Mouse (Mus musculus) ovary, adult 18-20 months (tissue): Measurements from ENCODE around the gene Car7.

Source experiments
- DNase-seq: peaks from one replicate; pipeline ENCODE4 v3.0.0; 2022; ENCODE audit warnings: low spot score, mixed read lengths

Gene Car7

DNA sequence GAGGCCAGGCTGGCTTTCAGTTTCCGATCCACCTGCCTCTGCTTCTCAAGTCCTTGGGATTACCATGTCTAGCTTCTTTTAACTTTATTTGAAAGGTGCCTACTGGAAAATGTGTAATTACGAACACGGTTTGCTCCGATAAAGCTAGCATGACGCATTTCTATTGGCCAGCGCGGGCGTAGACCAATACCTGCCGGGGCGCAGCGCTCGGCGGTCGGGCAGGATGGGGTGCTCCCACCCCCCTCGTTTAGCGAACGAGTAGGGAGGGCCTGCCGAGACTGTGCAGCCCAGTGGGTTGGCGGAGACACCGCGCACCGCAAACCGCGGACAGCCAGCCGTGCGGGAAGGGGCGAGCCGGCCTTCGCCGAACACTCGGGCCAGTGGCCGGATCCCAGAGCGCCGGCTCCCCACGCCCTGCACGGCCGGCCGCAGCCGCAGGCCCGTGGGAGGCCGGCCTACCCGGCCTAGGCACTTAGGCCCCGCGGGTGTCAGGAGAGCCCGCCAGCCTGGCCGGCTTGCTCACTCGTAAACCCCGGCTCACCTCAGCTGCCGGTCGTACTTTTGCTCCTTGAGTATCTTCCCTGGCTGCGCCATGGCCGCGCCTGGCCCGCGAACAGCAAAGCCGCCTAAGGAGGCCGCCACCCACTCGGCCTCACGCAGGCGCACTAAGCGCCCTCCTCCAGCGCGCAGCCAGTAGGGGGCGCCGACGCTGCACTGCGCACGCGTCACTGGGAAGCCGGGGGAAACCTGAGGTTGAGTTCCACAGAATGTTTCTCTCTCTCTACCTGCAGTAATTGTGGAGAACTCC, at the start of gene Car7, which contains the start of gene Nae1:
Gene Car7, plus strand, starts transcription at position 719 of the 808 bp plus-strand sequence.
Gene Nae1, minus strand, starts transcription at position 667 of the 808 bp plus-strand sequence.
- DNase-seq, result peak; percentile 81

DNA sequence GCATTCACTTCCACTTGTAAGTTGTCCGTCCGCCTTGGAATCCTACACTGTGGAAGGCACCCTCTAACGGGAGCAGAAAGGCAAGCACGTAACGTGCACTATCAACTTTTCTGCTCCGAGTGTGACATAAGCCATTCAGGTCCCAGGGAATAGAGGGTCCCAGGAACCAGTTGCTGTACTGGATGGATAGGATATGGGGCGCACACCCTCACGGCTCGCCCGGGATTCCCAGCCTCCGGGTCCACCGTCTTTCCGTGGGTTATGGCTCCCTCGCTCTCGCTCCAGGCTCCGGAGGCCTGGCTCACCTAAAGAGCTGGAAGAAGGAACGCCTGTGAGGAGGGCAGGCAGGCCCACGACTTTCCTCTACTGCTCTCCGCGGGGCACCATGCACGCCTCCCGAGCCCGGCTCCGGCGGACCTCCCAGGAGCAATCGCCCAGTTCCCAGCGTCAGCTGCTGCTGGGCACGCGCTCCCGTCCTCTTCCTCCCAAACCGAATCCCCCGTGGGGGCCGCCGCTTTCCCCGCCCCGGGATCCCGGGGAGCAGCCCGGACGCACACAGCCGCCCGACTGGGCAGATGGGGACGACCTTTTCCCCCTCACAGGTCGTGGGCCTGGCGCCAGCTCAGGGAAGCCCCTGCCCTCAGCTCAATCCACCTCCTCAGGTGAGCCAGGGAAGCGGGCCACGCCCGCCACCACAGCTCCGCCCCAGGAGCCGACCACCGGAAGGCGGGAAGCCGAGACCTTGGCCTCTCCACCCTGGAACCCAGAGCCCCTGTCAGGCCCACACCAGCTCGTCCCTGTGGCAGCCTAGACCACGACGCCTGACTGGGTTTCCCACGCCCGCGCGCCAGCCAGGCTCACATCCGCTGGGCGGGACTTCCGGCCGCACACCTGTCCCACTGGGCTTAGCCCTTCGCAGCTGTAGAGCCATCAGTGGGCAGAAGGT, 25.2 kb upstream of the Car7 start, which contains the start of gene Terb1:
Gene Terb1, minus strand, starts transcription at position 850 of the 946 bp plus-strand sequence.
- peak; percentile 2 for DNase-seq

DNA sequence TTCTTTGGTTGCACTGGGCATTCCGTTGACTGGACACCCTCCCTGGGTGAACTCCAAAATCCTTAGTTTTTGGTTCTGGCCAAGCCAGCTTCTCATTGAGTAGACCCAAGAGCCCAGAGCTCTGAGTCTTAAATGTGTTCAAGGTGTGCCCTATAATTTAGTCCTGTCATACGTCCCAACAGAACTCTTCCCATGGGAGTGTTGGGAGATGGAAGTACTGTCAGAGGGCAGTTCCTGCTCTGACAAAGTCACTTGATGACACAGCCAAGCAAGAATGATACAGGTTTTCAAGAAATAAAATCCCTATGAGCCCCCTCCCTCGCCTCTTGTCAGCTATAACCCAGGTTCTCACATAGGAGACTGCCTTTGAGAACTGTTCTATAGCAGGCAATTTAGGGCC, 24.4 kb upstream of the Car7 start:
- no peak for DNase-seq

DNA sequence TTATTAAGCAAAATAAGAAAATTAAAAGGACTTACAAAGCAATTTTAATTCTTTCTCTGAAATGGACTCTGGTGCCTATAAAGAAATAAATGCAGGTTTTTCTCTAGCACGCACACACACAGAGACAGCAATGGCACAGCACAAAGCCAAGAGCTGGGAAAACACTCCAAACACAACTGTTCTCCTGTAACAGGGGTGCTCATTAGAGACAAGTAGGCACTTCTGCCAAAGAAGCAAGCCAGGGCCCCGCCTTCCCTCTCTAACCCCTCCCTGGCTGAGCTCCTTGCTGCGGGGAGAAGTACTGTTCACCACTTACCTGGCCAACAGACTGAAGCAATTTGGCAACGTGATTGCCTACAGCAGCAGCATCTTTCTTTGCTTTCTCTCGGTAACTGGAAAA, 16.6 kb upstream of the Car7 start:
- DNase-seq, result no peak

DNA sequence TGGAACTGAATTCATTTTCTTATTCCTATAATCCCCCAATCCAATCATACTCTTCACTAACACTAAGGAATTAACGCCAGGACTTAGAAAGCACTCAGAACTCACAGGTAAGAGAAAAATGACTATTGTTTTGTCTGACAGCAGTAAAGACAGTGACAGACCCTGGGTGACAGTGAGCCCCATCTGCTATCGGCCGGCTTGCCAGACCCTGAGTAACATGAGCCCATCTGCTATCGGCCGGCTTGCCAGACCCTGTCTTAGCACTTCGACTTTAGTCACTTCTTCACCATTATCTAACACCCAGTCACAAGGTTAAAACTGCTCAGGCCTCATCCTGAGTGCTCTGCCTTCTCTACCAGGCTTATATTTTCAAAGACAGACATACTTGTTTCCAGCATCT, 4.8 kb upstream of the Car7 start:
- DNase-seq, result no peak

DNA sequence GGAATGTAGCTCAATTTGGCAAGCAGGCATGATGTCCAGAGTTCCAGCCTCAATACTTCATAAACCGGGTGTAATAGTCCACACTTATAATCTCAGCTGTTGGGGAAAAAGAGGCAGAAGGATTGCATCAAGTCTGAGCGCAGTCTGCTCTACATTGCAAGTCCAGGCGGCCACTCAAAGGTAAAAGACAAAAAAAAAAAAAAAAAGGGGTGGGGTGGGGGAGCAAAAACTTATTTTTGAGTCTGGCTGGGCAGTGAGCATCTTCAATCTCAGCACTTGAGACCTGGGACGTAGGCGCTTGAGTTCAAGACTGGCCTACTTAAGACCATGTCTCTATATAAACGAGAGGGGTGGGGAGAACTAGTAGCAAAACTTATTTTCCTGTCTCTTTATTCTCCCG, 938 bp upstream of the Car7 start:
- no peak for DNase-seq

DNA sequence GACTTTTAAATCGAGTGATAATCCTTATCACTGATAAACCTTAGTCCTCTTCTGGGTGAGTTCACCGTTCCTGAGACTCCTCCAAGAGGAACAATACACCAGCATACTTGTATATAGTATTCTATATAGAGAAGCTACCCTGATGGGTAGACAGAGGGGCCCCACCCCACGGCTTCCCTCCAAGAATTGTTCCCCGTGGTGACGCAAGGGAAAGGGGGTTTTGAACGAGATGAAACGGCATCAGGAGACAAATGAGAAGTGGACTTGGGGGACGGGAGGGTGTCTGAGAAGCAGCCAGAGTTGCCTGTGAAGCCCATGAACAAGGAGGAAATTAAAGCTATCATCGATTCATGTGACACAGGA, 271 bp downstream of the Car7 start:
- DNase-seq, result no peak

DNA sequence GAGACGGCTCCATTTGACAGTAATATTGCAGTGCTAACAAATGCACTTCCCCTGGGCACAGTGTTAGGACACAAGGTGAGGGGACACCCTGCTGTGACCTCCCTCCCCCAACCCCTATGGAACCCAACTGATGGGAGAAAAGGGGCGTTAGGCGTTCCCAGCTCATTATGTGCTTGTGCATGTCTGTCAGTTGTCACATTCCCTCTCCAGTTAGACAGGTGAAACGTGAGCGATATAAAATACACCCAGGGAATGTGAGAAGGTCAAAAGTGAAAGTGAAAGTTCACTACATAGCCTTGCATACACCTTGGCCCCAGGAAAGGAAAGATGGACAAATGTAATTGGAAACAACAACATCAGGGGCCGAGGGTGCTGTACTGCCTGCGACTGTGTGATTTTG, 889 bp downstream of the Car7 start:
- DNase-seq, result no peak

DNA sequence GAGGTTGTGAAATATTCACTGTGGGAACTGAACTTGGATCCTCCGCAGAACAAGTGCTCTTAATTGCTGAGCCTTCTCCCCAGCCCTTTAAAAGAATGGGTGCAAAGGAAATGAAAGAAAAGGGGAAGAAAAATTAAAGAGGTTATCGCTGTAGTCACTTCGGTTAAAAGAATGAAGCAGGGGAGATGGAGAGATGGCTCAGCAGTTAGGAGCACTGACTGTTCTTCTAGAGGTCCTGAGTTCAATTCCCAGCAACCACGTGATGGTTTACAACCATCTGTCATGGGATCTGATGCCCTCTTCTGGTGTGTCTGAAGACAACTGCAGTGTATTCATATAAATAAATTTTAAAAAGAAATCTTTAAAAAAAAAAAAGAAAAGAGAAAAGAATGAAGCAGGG, 1.5 kb downstream of the Car7 start:
- no peak for DNase-seq

DNA sequence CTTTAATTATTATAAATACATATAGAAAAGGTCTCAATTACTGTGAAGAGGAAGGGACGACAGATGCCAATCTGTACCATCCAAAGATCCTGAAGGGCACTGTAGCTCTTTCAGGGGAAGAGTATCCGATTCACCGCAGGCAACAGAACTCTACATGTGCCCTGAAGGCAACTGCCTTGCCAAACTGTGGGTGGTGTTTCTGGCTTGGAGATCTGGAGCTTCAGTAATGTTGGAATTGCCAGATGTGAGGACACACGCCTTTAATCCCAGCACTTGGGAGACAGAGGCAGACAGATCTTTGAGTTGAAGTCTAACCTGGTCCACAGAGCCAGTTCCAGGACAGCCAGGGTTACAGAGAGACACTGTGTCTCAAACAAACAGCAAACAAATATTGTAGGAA, 4.4 kb downstream of the Car7 start:
- no peak for DNase-seq

DNA sequence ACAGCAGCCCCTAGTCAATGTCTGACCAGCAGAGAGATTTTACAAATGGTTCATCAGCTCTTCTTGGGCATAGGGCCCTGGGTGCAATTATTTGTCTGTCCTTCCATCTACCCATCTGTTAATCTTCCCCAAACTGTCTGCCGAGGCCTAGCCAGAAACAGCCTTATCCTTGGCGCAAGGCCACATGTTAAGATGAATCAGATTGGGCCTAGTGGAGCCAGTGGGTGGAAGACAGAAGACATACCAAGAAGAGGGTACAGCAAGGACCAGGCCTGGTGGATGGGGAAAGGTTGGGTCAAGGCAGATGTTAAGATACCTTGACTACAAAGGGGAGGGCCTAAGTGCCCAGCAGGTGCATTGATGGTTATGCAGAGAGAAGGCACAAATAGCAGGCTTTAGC, 5.1 kb downstream of the Car7 start:
- no peak for DNase-seq

DNA sequence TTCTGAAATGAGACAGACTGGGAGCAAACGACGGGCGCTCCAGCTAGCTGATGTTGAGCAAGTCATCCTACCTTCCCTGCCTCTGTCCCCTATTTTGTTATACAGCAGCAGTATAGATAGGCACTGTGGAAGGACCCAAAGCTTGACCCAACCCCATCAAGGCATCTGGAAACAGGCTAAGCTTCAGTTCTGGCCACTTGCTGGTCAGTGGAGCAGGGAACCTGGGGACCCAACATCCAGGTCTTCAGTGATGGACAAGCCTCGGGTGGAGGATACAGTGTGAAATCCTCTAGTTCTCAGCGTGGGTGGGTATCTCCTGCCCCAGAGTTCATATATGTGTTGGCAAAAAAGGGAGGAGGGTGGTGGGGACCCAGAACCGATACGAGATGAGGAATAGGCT, 5.7 kb downstream of the Car7 start:
- DNase-seq, result no peak

DNA sequence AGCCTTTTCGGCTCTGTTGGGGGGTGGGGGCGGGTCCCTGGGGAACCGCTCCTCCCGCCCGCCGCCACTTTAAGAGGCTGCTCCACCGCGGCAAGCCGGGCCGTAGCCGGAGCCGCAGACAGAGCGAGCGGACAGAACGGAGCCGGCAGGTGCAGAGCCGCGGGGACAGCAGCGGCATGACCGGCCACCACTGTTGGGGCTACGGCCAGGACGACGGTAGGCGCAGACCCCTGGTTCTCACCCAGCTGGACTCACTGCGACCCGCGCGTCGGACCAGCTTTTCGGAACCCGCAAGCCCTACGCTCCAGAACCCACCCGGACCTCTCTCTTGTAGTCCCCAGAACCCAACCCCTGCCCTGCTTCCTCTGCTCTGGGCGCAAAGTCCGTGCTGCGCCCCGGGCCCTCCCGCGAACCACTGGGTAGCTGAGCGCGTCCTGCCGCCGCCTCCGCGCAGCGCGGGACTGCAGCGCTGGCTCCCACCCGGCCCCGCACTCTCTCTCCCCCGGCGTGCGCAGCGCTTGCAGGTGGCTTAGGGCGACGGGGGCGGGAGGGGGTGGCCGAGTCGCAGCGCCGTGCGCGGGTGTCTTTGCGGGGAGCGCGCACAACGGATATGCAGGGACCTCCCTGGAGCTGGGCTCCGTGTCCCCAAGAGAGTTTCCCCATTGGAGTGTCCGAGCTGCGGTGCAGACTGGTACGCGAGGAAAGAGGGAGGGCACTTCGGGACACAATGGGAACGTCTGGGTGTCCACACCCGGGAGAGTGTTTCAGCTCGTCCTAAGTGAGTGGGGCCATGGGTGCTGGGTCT, 6.4 kb downstream of the Car7 start:
- no peak for DNase-seq

DNA sequence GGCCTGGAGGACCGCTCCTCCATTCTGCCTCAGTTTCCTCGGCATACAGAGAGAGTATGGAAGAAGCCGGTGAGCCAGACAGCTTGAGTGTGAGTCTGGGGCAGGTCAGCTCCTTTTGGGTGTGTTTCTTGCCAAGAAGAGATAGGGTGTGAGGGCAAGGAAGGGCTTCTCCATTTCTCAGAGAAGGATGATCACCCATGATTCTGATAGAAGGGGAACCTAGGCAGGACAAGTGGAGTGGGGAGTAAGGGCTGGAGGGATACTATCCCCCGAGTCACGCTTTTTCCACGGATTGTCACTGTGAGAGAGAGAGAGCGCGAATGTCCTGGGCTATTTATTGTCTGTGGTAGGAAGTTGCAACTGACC, 7.0 kb downstream of the Car7 start:
- no peak for DNase-seq

DNA sequence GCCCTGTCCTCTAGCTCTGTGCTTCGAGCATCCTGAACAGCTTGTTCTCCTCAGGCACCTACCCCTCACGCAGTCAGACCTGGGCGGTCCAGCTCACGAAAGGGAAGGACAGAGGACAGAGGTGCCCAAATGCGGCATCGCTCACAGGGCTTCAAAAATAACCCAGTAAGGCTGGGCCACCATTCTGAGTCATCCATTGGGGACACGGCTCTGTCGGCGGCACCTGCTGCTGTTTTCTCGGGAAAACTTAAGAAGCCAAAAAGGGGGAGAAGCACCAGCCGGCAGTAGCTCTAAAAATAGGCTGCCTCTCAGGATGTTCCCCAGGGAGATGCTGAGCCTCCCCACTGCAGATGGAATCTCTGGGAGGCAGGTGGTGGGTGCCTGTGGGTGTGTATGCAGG, 7.7 kb downstream of the Car7 start:
- DNase-seq, result no peak

DNA sequence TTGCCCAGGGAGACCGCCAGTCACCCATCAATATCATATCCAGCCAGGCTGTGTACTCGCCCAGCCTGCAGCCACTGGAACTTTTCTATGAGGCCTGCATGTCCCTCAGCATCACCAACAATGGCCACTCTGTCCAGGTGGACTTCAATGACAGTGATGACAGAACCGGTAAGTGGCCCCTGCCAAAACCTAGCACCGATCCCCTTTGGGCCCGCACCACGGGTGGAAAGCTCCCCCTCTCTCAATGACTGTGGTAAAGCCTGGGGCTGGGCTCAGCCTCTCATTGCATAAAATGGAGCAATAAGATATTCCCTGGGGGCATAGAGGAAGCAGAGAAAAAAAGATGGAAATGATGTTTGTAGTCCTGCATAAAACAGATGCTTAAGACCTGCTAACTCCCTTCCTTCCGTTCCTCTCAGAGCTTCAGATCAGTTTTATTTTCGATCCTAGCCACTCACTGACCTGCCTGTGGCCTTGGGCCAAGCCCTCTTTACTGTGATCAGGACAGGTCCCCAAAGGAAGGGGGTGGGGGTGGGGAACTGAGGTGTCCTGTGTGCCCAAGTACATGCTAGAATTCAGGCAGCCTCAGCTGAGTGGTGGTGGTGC, 9.1 kb downstream of the Car7 start:
- DNase-seq, result no peak

DNA sequence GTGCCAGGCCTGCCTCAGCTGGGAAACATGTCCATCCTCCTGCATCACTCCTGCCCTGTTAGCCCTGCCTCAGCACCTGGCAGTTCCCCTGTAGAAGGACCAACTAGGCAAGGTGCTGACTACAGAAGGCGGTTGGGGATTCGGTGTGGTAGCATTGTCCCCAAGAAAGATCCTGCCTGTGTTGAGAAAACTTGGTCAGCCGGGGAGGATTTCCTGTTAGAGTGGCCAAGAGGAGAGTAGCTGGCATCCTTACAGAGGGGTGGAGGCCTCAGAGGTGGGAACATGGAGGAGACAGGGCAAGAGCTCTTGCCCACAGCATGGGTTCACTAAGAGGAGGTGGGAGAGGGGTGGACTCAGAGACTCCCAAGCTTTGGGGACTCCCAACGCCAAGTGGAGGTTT, 20.7 kb downstream of the Car7 start:
- DNase-seq, result no peak

DNA sequence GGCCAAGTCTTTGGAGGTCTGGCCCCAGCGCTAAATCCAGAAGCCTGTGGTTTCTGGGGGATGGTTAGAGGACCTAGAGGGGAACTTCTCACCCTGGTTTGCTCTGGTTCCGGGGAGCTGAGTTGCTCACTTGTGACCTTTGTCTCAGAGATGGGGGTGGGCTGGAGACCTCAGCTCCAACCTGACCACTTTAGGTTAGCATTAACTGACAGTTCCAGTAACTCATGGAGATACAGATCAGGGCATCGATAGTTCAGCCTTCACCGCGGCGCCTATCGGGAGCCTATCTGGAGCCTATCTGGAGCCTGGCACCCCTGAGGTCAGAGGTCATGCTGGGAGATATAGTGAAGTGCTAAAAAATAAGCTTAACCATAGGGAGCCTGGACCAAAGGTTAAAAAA, 22.7 kb downstream of the Car7 start:
- DNase-seq, result no peak

DNA sequence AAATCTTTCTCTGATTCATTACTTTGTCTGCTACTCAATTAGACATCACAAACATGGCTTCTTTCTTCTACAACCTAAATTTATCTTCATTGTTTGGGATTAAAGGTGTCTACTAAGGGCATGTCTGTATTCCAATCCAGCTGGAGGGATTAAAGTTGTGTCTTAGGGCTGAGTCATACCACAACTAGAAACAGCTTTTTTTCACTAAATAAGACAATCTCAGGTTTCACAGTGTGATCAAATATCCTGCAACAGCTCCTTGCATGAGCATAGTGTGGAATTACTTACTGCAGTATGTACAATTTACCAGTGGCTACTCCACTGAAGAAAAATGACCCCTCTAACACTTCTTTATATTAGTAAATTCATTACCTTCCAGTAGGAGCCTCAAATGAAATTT, 26.2 kb downstream of the Car7 start:
- DNase-seq, result no peak

DNA sequence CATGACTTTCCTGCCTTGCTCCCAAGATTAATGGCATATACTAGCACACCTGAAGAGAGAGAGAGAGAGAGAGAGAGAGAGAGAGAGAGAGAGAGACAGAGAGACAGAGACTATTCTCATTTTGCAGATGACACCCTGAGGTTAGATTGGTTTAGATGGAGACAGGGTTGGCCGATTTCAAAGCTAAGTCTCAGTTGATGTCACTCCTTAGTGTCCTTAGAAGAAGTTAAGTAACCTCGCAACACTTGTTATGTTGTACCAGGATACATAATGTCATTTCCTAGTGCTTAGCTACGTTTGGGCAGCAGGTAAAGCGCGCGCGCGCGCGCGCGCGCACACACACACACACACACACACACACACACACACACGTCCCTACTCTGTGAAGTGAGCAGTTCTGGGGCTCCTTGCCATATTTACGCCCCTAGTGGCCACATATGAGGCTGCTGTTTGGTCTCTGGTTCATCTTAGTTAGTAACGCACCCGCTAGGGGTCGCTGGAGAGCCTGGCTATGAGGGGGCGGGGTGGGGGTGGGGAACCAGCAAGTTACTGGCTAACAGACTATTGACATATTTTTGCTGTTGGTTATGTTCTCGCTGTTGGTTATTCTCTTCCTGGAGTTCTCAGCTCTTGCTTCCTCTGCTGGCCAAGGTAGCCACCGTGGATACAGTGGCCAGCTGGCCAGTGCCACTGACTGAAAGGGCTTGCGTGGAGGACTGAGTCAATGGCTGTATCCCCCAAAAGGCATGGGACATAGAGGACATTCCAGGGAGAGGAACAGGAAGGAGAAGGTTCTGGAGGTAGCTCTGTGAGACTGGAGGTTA, 30.4 kb downstream of the Car7 start:
- DNase-seq, result peak; percentile 64

DNA sequence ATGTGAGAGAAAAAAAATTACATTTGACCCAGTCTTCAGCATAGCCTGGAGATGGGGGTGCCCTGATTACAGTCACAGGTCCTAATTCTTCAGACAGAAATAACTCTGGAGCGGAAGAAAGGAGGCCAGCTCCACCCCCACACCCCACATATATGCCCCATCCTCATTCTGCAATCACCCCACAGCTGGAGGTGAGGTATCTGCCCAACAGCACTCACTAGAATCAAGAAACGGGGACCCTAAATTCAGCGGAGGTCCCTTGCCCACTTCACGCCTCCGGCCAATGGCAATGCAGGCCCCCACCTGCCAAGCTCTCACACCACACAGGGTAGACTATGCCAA, 30.9 kb downstream of the Car7 start:
- DNase-seq, result no peak
